Mouse (Mus musculus) kidney, embryonic 16.5 days (tissue): ENCODE measurements around the gene Olfr1164. TPM values are rescaled to one million over a fixed set of nuclear protein-coding genes. Genes with fewer than 3 reads are reported as not detected.

ENCODE experiments used
- ATAC-seq: fragments of 200-750 bp; cut with Nextera tagmentation; 2 replicates; pipeline ENCODE4 v1.8.0; 2017; ENCODE audit warnings: moderate TSS enrichment; ENCODE audit not compliant: low FRiP score, low TSS enrichment
- H3K27ac ChIP-seq: fragments of 300-500 bp; sonication (generic); 2 replicates; pipeline ENCODE4 v1.5.1; 2014; ENCODE audit warnings: low read length
- H3K27me3 ChIP-seq: fragments of 300-500 bp; sonication (generic); 2 replicates; pipeline ENCODE4 v1.6.1; 2014; ENCODE audit warnings: low read length, control low read depth, mixed read lengths; ENCODE audit not compliant: insufficient read depth
- H3K36me3 ChIP-seq: fragments of 300-500 bp; sonication (generic); 2 replicates; pipeline ENCODE4 v1.6.1; 2014; ENCODE audit warnings: low read length, control low read depth, mixed read lengths; ENCODE audit not compliant: insufficient read depth
- H3K4me1 ChIP-seq: fragments of 300-500 bp; sonication (generic); 2 replicates; pipeline ENCODE4 v1.6.1; 2014; ENCODE audit warnings: low read length, control low read depth, mixed read lengths; ENCODE audit not compliant: insufficient read depth
- H3K4me2 ChIP-seq: fragments of 300-500 bp; sonication (generic); replicated peaks from 2 replicates; pipeline ENCODE4 v1.6.1; 2014; ENCODE audit warnings: low read depth, low read length
- H3K4me3 ChIP-seq: fragments of 300-500 bp; sonication (generic); 2 replicates; pipeline ENCODE4 v1.5.1; 2014; ENCODE audit warnings: mild to moderate bottlenecking, low read length
- H3K9ac ChIP-seq: fragments of 300-500 bp; sonication (generic); replicated peaks from 2 replicates; pipeline ENCODE4 v1.6.1; 2014; ENCODE audit warnings: low read length
- H3K9me3 ChIP-seq: fragments of 300-500 bp; sonication (generic); 2 replicates; pipeline ENCODE4 v1.6.1; 2016; ENCODE audit warnings: low read length, control low read depth
- WGBS: fragments of 180-500 bp; shearing (Covaris S2); extraction: QIAGEN DNeasy Blood & Tissue Kit; methylation state at CpG from one replicate; pipeline ENCODE4 v1.1.7; 2014; 5-methylcytosine and 5-hydroxymethylcytosine counted together
- polyA plus RNA-seq: library from polyadenylated mRNA; unstranded; fragments of >200 nt; fragmentation: Nextera tagmentation; extraction: Ambion mirVana; gene quantifications from 2 replicates; pipeline ENCODE4 v1.2.1, GENCODE M21; 2015

Gene Olfr1164
- not detected in 2 replicates for polyA plus RNA-seq

GRCm38 (mm10) chr2:88093866-88094265 lies at the start of gene Olfr1164:
Gene Olfr1164 (minus strand): TSS chr2:88093966.
- Histone ChIP-seq H3K4me3 (no peak within 1 kb of the TSS), H3K9ac (no peak within 1 kb of the TSS), H3K27me3 (no peaks in the 10 kb centered on the region), H3K36me3 (no peaks in the 10 kb centered on the region), H3K4me2 (no peak within 1 kb of the TSS), H3K27ac (no peak within 1 kb of the TSS), H3K4me1 (no peaks in the 10 kb centered on the region), H3K9me3 (no peaks in the 10 kb centered on the region)
- WGBS, result 80% methylated on average over 4 of the region's 4 CpGs
- no peak for ATAC-seq

DNA sequence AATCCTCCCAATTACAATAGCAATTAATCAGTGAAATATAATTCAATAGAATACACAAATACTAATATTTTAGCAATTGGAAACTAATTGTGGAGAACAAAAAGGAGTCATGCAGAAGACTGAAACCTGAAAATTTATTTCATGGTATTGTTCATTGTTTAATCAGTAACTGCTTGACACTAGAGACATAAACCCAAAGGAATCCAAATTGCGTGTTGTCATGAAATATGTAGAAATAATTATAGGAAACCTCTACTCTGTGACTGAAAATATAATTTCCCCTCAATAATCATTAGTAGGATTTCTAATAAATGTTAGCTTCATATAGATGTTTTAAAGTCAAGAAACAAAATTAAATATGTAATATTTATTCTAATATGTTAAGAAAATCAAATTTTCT lies 34.4 kb upstream of the Olfr1164 start, which contains the start of gene Olfr1166:
Olfr1166 (minus strand) TSS at position 101 of the 400 bp plus-strand sequence.
- no peak within 1 kb of the TSS for H3K4me2 ChIP-seq
- H3K4me1 ChIP-seq, result no peaks in the 10 kb centered on the region
- no peak within 1 kb of the TSS for H3K9ac ChIP-seq
- H3K27me3 ChIP-seq, result no peaks in the 10 kb centered on the region
- WGBS, result 91% methylated on average over 1 of the region's 1 CpGs
- no peak within 1 kb of the TSS for H3K27ac ChIP-seq
- no peak for ATAC-seq
- no peaks in the 10 kb centered on the region for H3K9me3 ChIP-seq
- H3K36me3 ChIP-seq, result no peaks in the 10 kb centered on the region
- H3K4me3 ChIP-seq, result no peak within 1 kb of the TSS

DNA sequence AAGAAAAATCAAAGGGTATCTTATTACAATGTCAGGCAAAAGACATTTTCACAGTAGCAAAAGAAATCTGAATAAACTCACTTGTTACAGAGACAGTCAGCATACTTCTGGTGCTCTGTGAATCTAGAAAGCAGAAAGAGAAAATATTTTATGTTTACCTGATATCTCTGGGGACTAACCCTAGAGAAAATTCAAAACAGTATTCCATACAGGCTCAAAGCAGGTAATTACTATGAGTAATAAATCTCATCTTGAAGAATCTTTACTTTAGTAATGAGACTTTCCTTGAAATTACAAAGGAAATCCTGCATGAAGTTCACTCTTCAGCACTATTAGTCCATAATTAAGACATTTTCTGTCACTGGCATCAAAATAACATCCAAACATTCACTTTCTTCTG lies 22.0 kb downstream of the Olfr1164 start, which contains the start of gene Olfr1163:
Olfr1163 (minus strand) TSS at position 101 of the 400 bp plus-strand sequence.
- H3K4me1 ChIP-seq, result no peaks in the 10 kb centered on the region
- no peak within 1 kb of the TSS for H3K4me3 ChIP-seq
- H3K9me3 ChIP-seq, result no peaks in the 10 kb centered on the region
- H3K36me3 ChIP-seq, result no peaks in the 10 kb centered on the region
- no peaks in the 10 kb centered on the region for H3K27me3 ChIP-seq
- H3K27ac ChIP-seq, result no peak within 1 kb of the TSS
- no peak within 1 kb of the TSS for H3K4me2 ChIP-seq
- ATAC-seq, result no peak
- H3K9ac ChIP-seq, result no peak within 1 kb of the TSS

DNA sequence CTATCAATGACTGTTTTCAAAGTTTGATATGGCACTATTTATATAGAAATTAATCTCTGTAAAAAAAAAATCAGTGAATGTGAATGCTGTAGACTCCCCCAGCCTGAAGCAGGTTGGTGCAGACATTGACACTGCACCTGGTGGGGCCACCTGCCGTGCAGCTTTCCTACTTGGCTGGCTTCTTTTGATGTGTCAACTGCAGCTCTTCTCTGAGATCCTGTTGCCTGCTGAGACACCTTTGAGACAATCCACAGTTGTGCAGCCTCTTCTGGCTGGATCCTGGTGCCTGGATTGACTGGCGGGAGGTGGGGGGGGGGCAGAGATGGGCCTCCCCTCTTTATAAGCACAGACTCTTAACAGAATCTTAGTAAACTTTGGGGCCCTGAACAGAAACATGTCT lies 30.2 kb downstream of the Olfr1164 start:
- no peak overlapping the region for H3K27ac ChIP-seq
- no peaks in the 10 kb centered on the region for H3K27me3 ChIP-seq
- H3K4me2 ChIP-seq, result no peak overlapping the region
- no peaks in the 10 kb centered on the region for H3K36me3 ChIP-seq
- no peak overlapping the region for H3K4me3 ChIP-seq
- no peak overlapping the region for H3K9ac ChIP-seq
- WGBS, result 81% methylated on average over 2 of the region's 2 CpGs
- H3K4me1 ChIP-seq, result no peaks in the 10 kb centered on the region
- 0 out of 2 replicates have a peak, but pooled peaks cover 4% of the 10 kb centered on the region for H3K9me3 ChIP-seq
- no peak for ATAC-seq

GRCm38 (mm10) chr2:88051029-88051428 lies 42.7 kb downstream of the Olfr1164 start, which contains the start of gene Olfr1162:
Gene Olfr1162 (minus strand): TSS chr2:88051129.
- H3K27me3 ChIP-seq, result no peaks in the 10 kb centered on the region
- H3K4me1 ChIP-seq, result no peaks in the 10 kb centered on the region
- H3K4me2 ChIP-seq, result no peak within 1 kb of the TSS
- no peak within 1 kb of the TSS for H3K9ac ChIP-seq
- no peak within 1 kb of the TSS for H3K27ac ChIP-seq
- H3K36me3 ChIP-seq, result no peaks in the 10 kb centered on the region
- no peaks in the 10 kb centered on the region for H3K9me3 ChIP-seq
- no peak for ATAC-seq
- 79% methylated on average over 1 of the region's 1 CpGs for WGBS
- H3K4me3 ChIP-seq, result no peak within 1 kb of the TSS

Other genes starting within 250 kb of the Olfr1164 start
- gene Olfr1150-ps1, start 250.0 kb downstream of the Olfr1164 start, polyA plus RNA-seq, result not detected in 2 replicates
- not detected in 2 replicates for gene Olfr1151, start 238.1 kb downstream of the Olfr1164 start, polyA plus RNA-seq
- gene Olfr1152, start 227.5 kb downstream of the Olfr1164 start, polyA plus RNA-seq, result 0.03 TPM in 1 of 2 replicates, not detected in the other
- not detected in 2 replicates for gene Olfr1153, start 199.0 kb downstream of the Olfr1164 start, polyA plus RNA-seq
- gene Olfr1154, start 188.8 kb downstream of the Olfr1164 start, polyA plus RNA-seq, result not detected in 2 replicates
- not detected in 2 replicates for gene Olfr1155, start 148.8 kb downstream of the Olfr1164 start, polyA plus RNA-seq
- gene Olfr1156, start 140.9 kb downstream of the Olfr1164 start, polyA plus RNA-seq, result not detected in 2 replicates
- gene Olfr1157, start 125.7 kb downstream of the Olfr1164 start, polyA plus RNA-seq, result not detected in 2 replicates
- not detected in 2 replicates for gene Olfr74, start 119.3 kb downstream of the Olfr1164 start, polyA plus RNA-seq
- gene Olfr1158, start 103.9 kb downstream of the Olfr1164 start, polyA plus RNA-seq, result not detected in 2 replicates
- not detected in 2 replicates for gene Olfr1160, start 85.7 kb downstream of the Olfr1164 start, polyA plus RNA-seq
- gene Olfr1161, start 71.2 kb downstream of the Olfr1164 start, polyA plus RNA-seq, result not detected in 2 replicates
- gene Olfr73, start 56.3 kb downstream of the Olfr1164 start, polyA plus RNA-seq, result 0.05 TPM in 1 of 2 replicates, not detected in the other
- not detected in 2 replicates for gene Olfr1162, start 42.8 kb downstream of the Olfr1164 start, polyA plus RNA-seq
- not detected in 2 replicates for gene Olfr1163, start 22.1 kb downstream of the Olfr1164 start, polyA plus RNA-seq
- gene Olfr1166, start 34.3 kb upstream of the Olfr1164 start, polyA plus RNA-seq, result not detected in 2 replicates
- not detected in 2 replicates for gene Olfr1167, start 61.2 kb upstream of the Olfr1164 start, polyA plus RNA-seq
- gene Olfr1168, start 87.9 kb upstream of the Olfr1164 start, polyA plus RNA-seq, result not detected in 2 replicates
- gene Olfr1170, start 134.4 kb upstream of the Olfr1164 start, polyA plus RNA-seq, result not detected in 2 replicates
- gene Olfr1173, start 185.9 kb upstream of the Olfr1164 start, polyA plus RNA-seq, result not detected in 2 replicates
- gene Olfr1174-ps, start 221.2 kb upstream of the Olfr1164 start, polyA plus RNA-seq, result not detected in 2 replicates
- gene Olfr1175-ps, start 233.2 kb upstream of the Olfr1164 start, polyA plus RNA-seq, result not detected in 2 replicates
- not detected in 2 replicates for gene Olfr1176, start 242.8 kb upstream of the Olfr1164 start, polyA plus RNA-seq